Mouse (Mus musculus) central nervous system, embryonic 18 days (tissue): ENCODE results near the gene Panx1. TPM values are rescaled to one million over a fixed set of nuclear protein-coding genes. Genes with fewer than 3 reads are reported as not detected.

Experiments
- polyA plus RNA-seq: library from polyadenylated mRNA; depleted of rRNA; stranded (reverse); fragments of >200 nt; gene quantifications from 2 replicates; pipeline ENCODE4 v1.2.3, GENCODE M21; 2012; rRNA removed

Gene Panx1
- polyA plus RNA-seq, result 148 and 157 TPM in 2 replicates

DNA sequence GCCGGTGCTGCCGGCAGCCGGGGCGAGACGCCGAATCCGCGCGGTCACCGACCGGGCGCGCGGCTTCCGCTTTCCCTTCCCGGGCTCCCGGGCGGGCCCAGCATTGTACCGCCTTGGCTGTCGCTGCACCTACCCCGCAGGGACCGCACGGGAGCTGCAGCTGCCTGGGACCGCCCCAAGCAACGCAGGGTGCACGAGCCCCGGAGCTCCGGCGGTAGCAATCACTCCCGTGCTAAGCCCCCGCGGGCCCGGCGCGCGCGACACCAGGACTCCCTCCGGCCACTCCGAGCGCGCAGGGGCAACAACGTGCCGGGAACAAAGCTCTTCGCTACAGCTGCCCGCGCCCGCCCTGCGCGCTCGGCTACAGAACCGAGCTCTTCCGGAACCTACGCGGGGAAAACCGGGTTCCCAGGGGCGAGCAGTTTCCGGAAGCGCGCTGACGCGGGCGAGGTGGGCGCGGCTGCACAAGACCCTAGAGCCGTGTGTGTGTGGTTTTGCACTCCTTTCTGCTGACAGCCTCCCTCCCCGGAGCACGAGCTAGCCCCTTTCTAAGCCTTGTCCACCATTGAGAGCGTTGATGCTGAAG is at the start of gene Panx1:
Gene Panx1, minus strand, starts transcription at position 395 of the 586 bp plus-strand sequence.

Other genes starting within 250 kb of the Panx1 start
- 3.0 and 3.3 TPM in 2 replicates for gene Gpr83, start 185.3 kb downstream of the Panx1 start, polyA plus RNA-seq
- 0.04 TPM in 1 of 2 replicates, not detected in the other for gene Izumo1r, start 141.5 kb downstream of the Panx1 start, polyA plus RNA-seq
- gene Hephl1, start 66.6 kb upstream of the Panx1 start, polyA plus RNA-seq, result 0.03 and 0.04 TPM in 2 replicates
- 27.3 and 29.4 TPM in 2 replicates for gene Vstm5, start 193.6 kb upstream of the Panx1 start, polyA plus RNA-seq
- gene Med17, start 234.5 kb upstream of the Panx1 start, polyA plus RNA-seq, result 46.2 and 51.4 TPM in 2 replicates